Mouse (Mus musculus) B cell, adult 62 days (primary cell): ENCODE measurements around the gene 1700011L22Rik. TPM values are rescaled to one million over a fixed set of nuclear protein-coding genes. Genes with fewer than 3 reads are reported as not detected.

Experiments used
- total RNA-seq: library from RNA; stranded (reverse); gene quantifications from 4 replicates; pipeline ENCODE4 v1.2.4, GENCODE M21; 2023

The 1700011L22Rik gene
- total RNA-seq = not detected in 4 replicates

DNA sequence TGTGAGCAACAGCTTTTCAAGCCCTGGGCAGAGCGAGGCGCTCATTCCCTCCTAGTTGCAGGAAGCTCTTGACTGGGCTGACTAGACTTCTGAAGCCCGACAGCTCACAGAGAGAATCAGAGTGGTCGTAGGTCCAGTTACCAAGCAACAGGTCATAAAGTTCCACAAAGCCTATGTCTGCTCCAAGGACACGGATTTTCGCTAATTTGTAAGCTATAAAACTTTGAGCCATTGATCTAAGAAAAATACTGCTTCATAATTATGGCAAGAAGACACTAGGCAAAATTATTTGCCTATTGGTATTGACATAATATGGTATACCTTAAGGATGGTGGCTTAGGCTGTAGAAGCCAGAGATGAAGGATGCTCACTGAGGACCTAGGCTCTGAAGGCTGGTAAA is at the start of gene 1700011L22Rik:
Gene 1700011L22Rik, minus strand, starts transcription at position 101 of the 400 bp plus-strand sequence.

DNA sequence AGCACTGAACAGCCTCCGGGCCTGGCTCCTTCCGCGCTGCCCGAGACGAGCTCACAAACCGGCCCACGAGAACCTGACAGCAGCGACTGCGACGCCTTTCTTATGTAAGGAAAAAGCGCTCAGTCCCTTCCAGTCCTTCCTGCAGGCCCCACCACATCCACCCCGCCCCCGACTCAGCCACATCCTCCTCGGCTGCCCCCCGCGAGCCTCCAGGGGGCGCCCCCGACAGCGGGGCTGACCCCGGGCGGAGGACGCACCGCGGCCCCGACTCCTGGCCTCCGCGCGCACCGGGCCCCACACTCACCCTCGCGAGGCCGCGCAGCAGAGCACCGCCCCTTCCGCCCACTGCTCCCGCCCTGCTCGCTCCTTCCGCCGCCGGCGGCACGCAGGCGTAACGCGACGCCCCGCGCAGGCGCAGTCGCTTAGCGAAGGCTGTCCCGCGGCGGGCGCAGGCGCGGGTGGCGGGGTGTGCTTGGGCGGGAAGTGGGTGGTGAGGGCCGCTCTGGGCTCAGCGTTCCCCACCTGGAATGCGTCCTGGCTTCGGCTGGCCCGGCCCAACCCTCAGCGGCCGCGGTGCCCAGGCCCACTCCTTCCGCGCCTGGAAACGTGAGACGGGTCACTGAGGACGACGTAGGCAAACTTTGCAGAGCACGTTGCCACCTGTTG is 46.4 kb upstream of the 1700011L22Rik start, which contains the start of gene Mmaa:
Gene Mmaa, minus strand, starts transcription at position 328 of the 666 bp plus-strand sequence.

Other genes starting within 250 kb of the 1700011L22Rik start
- 16.8 to 18.5 TPM (median 18.0 TPM) in 4 replicates for gene Zfp827, start 220.1 kb downstream of the 1700011L22Rik start, total RNA-seq
- 7.8 to 9.2 TPM (median 8.9 TPM) in 4 replicates for gene Mmaa, start 46.4 kb upstream of the 1700011L22Rik start, total RNA-seq
- 6.0 to 7.9 TPM (median 7.3 TPM) in 4 replicates for gene Smad1, start 150.9 kb upstream of the 1700011L22Rik start, total RNA-seq